Mouse (Mus musculus): ENCODE measurements at regions not wholly inside any gene's neighbourhood (a gene's known extent, or its start where the extent isn't known, plus 50 kb on each side); places are given as distances from the start of the nearest gene placed in this dataset.

- H3K27me3 ChIP-seq, result no peaks in the 10 kb centered on the region
- H3K27ac ChIP-seq, result no peak overlapping the region
- H3K36me3 ChIP-seq, result no peaks in the 10 kb centered on the region
- no peak overlapping the region for H3K9ac ChIP-seq
- 48% methylated on average over 14 of the region's 14 CpGs for WGBS
- 0 out of 2 replicates have a peak, but pooled peaks cover 2% of the 10 kb centered on the region for H3K4me1 ChIP-seq
- H3K9me3 ChIP-seq, result no peaks in the 10 kb centered on the region
- no peak overlapping the region for H3K4me3 ChIP-seq
- ATAC-seq (ENCODE audit: borderline replicate concordance, extremely low read depth, low FRiP score, low TSS enrichment), result peak; percentile 59; the same call in 1 of the 2 replicates
- no peak overlapping the region for H3K4me2 ChIP-seq
Observed at GRCm38 (mm10) chr7:36945024-36945815, 247.3 kb downstream of the Tshz3 start.

- Histone ChIP-seq H3K27ac (no peak overlapping the region), H3K4me3 (no peak overlapping the region), H3K36me3 (no peaks in the 10 kb centered on the region), H3K9ac (no peak overlapping the region), H3K9me3 (no peaks in the 10 kb centered on the region), H3K27me3 (no peaks in the 10 kb centered on the region), H3K4me1 (no peaks in the 10 kb centered on the region), H3K4me2 (no peak overlapping the region)
- 59% methylated on average over 10 of the region's 10 CpGs for WGBS
- no peak for ATAC-seq (ENCODE audit: borderline replicate concordance, extremely low read depth, low FRiP score, low TSS enrichment)
Observed at GRCm38 (mm10) chr7:36949511-36949910, 251.6 kb downstream of the Tshz3 start.

- Histone ChIP-seq H3K4me2 (no peak overlapping the region), H3K9me3 (no peaks in the 10 kb centered on the region), H3K27ac (no peak overlapping the region), H3K27me3 (no peaks in the 10 kb centered on the region), H3K4me1 (no peaks in the 10 kb centered on the region), H3K36me3 (no peaks in the 10 kb centered on the region), H3K4me3 (no peak overlapping the region), H3K9ac (no peak overlapping the region)
- WGBS, result 33% methylated on average over 3 of the region's 3 CpGs
- peak; percentile 65; the same call in 1 of the 2 replicates for ATAC-seq (ENCODE audit: borderline replicate concordance, extremely low read depth, low FRiP score, low TSS enrichment)
Observed at GRCm38 (mm10) chr7:36955376-36955775, 257.5 kb downstream of the Tshz3 start.

- WGBS, result 58% methylated on average over 8 of the region's 8 CpGs
- H3K4me3 ChIP-seq, result no peak overlapping the region
- no peaks in the 10 kb centered on the region for H3K4me1 ChIP-seq
- no peaks in the 10 kb centered on the region for H3K27me3 ChIP-seq
- no peak overlapping the region for H3K27ac ChIP-seq
- H3K9me3 ChIP-seq, result no peaks in the 10 kb centered on the region
- ATAC-seq (ENCODE audit: borderline replicate concordance, extremely low read depth, low FRiP score, low TSS enrichment), result no peak
- no peak overlapping the region for H3K9ac ChIP-seq
- H3K36me3 ChIP-seq, result no peaks in the 10 kb centered on the region
- H3K4me2 ChIP-seq, result no peak overlapping the region
Observed at GRCm38 (mm10) chr7:36958255-36958654, 260.3 kb downstream of the Tshz3 start.

- no peak for ATAC-seq (ENCODE audit: borderline replicate concordance, extremely low read depth, low FRiP score, low TSS enrichment)
- WGBS, result 69% methylated on average over 7 of the region's 7 CpGs
- H3K4me3 ChIP-seq, result no peak overlapping the region
Observed at GRCm38 (mm10) chr7:36971772-36972171, 273.9 kb downstream of the Tshz3 start.

GRCm38 (mm10) chr7:36973654-36974320 is 275.9 kb downstream of the Tshz3 start:
- H3K9me3 ChIP-seq, result no peaks in the 10 kb centered on the region
- H3K4me1 ChIP-seq, result peaks cover 13% of the 10 kb centered on the region; the same call in 1 of the 2 replicates
- no peak for ATAC-seq (ENCODE audit: borderline replicate concordance, extremely low read depth, low FRiP score, low TSS enrichment)
- H3K27ac ChIP-seq, result no peak overlapping the region
- 34% methylated on average over 10 of the region's 10 CpGs for WGBS
- no peak overlapping the region for H3K4me2 ChIP-seq
- H3K36me3 ChIP-seq, result no peaks in the 10 kb centered on the region
- H3K27me3 ChIP-seq, result no peaks in the 10 kb centered on the region
- no peak overlapping the region for H3K9ac ChIP-seq
- H3K4me3 ChIP-seq, result no peak overlapping the region

More at GRCm38 (mm10) chr7:36971772-36972171, 273.9 kb downstream of the Tshz3 start:
- Histone ChIP-seq H3K36me3 (no peaks in the 10 kb centered on the region), H3K9ac (no peak overlapping the region), H3K27me3 (no peaks in the 10 kb centered on the region), H3K9me3 (no peaks in the 10 kb centered on the region), H3K27ac (no peak overlapping the region), H3K4me2 (no peak overlapping the region), H3K4me1 (peaks cover 13% of the 10 kb centered on the region; the same call in 1 of the 2 replicates)

- H3K27ac ChIP-seq, result no peak overlapping the region
- H3K4me3 ChIP-seq, result no peak overlapping the region
- H3K27me3 ChIP-seq, result no peaks in the 10 kb centered on the region
- H3K4me1 ChIP-seq, result peaks cover 13% of the 10 kb centered on the region; the same call in 1 of the 2 replicates
- WGBS, result 45% methylated on average over 4 of the region's 4 CpGs
- H3K9ac ChIP-seq, result no peak overlapping the region
- H3K36me3 ChIP-seq, result no peaks in the 10 kb centered on the region
- ATAC-seq (ENCODE audit: borderline replicate concordance, extremely low read depth, low FRiP score, low TSS enrichment), result no peak
- H3K9me3 ChIP-seq, result no peaks in the 10 kb centered on the region
- H3K4me2 ChIP-seq, result no peak overlapping the region
Observed at GRCm38 (mm10) chr7:36974573-36974972, 276.7 kb downstream of the Tshz3 start.

- ATAC-seq (ENCODE audit: borderline replicate concordance, extremely low read depth, low FRiP score, low TSS enrichment), result no peak
- H3K9me3 ChIP-seq, result no peaks in the 10 kb centered on the region
- H3K4me2 ChIP-seq, result no peak overlapping the region
- H3K9ac ChIP-seq, result no peak overlapping the region
- no peak overlapping the region for H3K27ac ChIP-seq
- no peak overlapping the region for H3K4me3 ChIP-seq
- H3K36me3 ChIP-seq, result no peaks in the 10 kb centered on the region
- H3K27me3 ChIP-seq, result no peaks in the 10 kb centered on the region
- peaks cover 13% of the 10 kb centered on the region; the same call in 1 of the 2 replicates for H3K4me1 ChIP-seq
- 13% methylated on average over 5 of the region's 5 CpGs for WGBS
Observed at GRCm38 (mm10) chr7:36975475-36975874, 277.6 kb downstream of the Tshz3 start.

- H3K27me3 ChIP-seq, result no peaks in the 10 kb centered on the region
- no peak overlapping the region for H3K4me3 ChIP-seq
- no peak overlapping the region for H3K9ac ChIP-seq
- no peaks in the 10 kb centered on the region for H3K9me3 ChIP-seq
- no peaks in the 10 kb centered on the region for H3K36me3 ChIP-seq
- no peak overlapping the region for H3K27ac ChIP-seq
- H3K4me2 ChIP-seq, result no peak overlapping the region
- peaks cover 9% of the 10 kb centered on the region; the same call in 1 of the 2 replicates for H3K4me1 ChIP-seq
- no peak for ATAC-seq (ENCODE audit: borderline replicate concordance, extremely low read depth, low FRiP score, low TSS enrichment)
- 41% methylated on average over 12 of the region's 12 CpGs for WGBS
Observed at GRCm38 (mm10) chr7:36977819-36978218, 279.9 kb downstream of the Tshz3 start.

GRCm38 (mm10) chr7:36989380-36989779 is 291.5 kb downstream of the Tshz3 start:
- no peaks in the 10 kb centered on the region; the same call in 1 of the 2 replicates for H3K9me3 ChIP-seq
- WGBS, result 70% methylated on average over 1 of the region's 1 CpGs
- no peak overlapping the region for H3K9ac ChIP-seq
- H3K4me3 ChIP-seq, result no peak overlapping the region
- H3K27me3 ChIP-seq, result no peaks in the 10 kb centered on the region
- no peaks in the 10 kb centered on the region for H3K4me1 ChIP-seq
- H3K4me2 ChIP-seq, result no peak overlapping the region
- H3K36me3 ChIP-seq, result no peaks in the 10 kb centered on the region
- H3K27ac ChIP-seq, result no peak overlapping the region
- no peak for ATAC-seq (ENCODE audit: borderline replicate concordance, extremely low read depth, low FRiP score, low TSS enrichment)

GRCm38 (mm10) chr7:37004601-37005000 is 306.7 kb downstream of the Tshz3 start:
- H3K9me3 ChIP-seq, result no peaks in the 10 kb centered on the region
- H3K4me3 ChIP-seq, result no peak overlapping the region
- H3K4me1 ChIP-seq, result peaks cover 7% of the 10 kb centered on the region; the same call in 1 of the 2 replicates
- WGBS, result 62% methylated on average over 5 of the region's 5 CpGs
- H3K27ac ChIP-seq, result no peak overlapping the region
- no peaks in the 10 kb centered on the region for H3K36me3 ChIP-seq
- no peak overlapping the region for H3K9ac ChIP-seq
- ATAC-seq (ENCODE audit: borderline replicate concordance, extremely low read depth, low FRiP score, low TSS enrichment), result no peak
- no peaks in the 10 kb centered on the region for H3K27me3 ChIP-seq
- H3K4me2 ChIP-seq, result no peak overlapping the region

GRCm38 (mm10) chr7:37005701-37006100 is 307.8 kb downstream of the Tshz3 start:
- H3K9ac ChIP-seq, result no peak overlapping the region
- H3K4me1 ChIP-seq, result peaks cover 7% of the 10 kb centered on the region; the same call in 1 of the 2 replicates
- no peaks in the 10 kb centered on the region for H3K27me3 ChIP-seq
- H3K9me3 ChIP-seq, result no peaks in the 10 kb centered on the region
- H3K27ac ChIP-seq, result no peak overlapping the region
- WGBS, result 90% methylated on average over 2 of the region's 2 CpGs
- no peak overlapping the region for H3K4me3 ChIP-seq
- no peak overlapping the region for H3K4me2 ChIP-seq
- no peaks in the 10 kb centered on the region for H3K36me3 ChIP-seq
- no peak for ATAC-seq (ENCODE audit: borderline replicate concordance, extremely low read depth, low FRiP score, low TSS enrichment)
